Mouse (Mus musculus) brain, embryonic 14.5 days (tissue): ENCODE measurements around the gene Nlgn2. TPM values are rescaled to one million over a fixed set of nuclear protein-coding genes. Genes with fewer than 3 reads are reported as not detected.

Source experiments
- DNase-seq: peaks from one replicate; pipeline ENCODE4 v3.0.0-alpha.2; 2011; ENCODE audit warnings: low read depth
- CTCF ChIP-seq: fragments of 200-500 bp; IDR thresholded peaks from 2 replicates; pipeline ENCODE4 v1.5.1; 2012; ENCODE audit warnings: inconsistent platforms, mild to moderate bottlenecking, moderate library complexity, borderline replicate concordance; ENCODE audit not compliant: insufficient read depth, insufficient read length; ENCODE audit errors: extremely low read depth
- POLR2A ChIP-seq: fragments of 200-500 bp; IDR thresholded peaks from 2 replicates; pipeline ENCODE4 v1.6.1; 2012; ENCODE audit warnings: mild to moderate bottlenecking, inconsistent platforms, borderline replicate concordance; ENCODE audit not compliant: poor library complexity, insufficient read depth, insufficient read length, severe bottlenecking; ENCODE audit errors: extremely low read depth
- polyA plus RNA-seq: library from polyadenylated mRNA; depleted of rRNA; stranded (reverse); fragments of >200 nt; gene quantifications from 2 replicates; pipeline ENCODE4 v1.2.3, GENCODE M21; 2012

Gene Nlgn2
- polyA plus RNA-seq, 1 experiment = 183 TPM

GRCm38 (mm10) chr11:69799394-69800137 lies 38.0 kb downstream of the Nlgn2 start:
- TF ChIP-seq CTCF (no peak), POLR2A (no peak)
- peak; percentile 82 for DNase-seq

GRCm38 (mm10) chr11:69797924-69798323 lies 39.7 kb downstream of the Nlgn2 start:
- no peak for DNase-seq
- no peak for TF ChIP-seq POLR2A
- no peak for TF ChIP-seq CTCF

- TF ChIP-seq CTCF (no peak), POLR2A (no peak)
- DNase-seq = peak; percentile 17
These were observed 41.6 kb downstream of the Nlgn2 start for GRCm38 (mm10) chr11:69795983-69796435.

- TF ChIP-seq POLR2A (no peak), CTCF (no peak)
These were observed 42.2 kb downstream of the Nlgn2 start, which contains the start of gene Chrnb1 for GRCm38 (mm10) chr11:69795168-69795982. Gene Chrnb1 (minus strand): TSS chr11:69795943.

GRCm38 (mm10) chr11:69793429-69793828 lies 44.2 kb downstream of the Nlgn2 start:
- no peak for TF ChIP-seq CTCF
- no peak for TF ChIP-seq POLR2A
- no peak for DNase-seq

More at GRCm38 (mm10) chr11:69795168-69795982, 42.2 kb downstream of the Nlgn2 start, which contains the start of gene Chrnb1:
- DNase-seq = peak; percentile 97

- DNase-seq = no peak
- TF ChIP-seq POLR2A = no peak
- TF ChIP-seq CTCF = no peak
These were observed 46.2 kb downstream of the Nlgn2 start for GRCm38 (mm10) chr11:69791420-69791819.

GRCm38 (mm10) chr11:69789431-69789830 lies 48.2 kb downstream of the Nlgn2 start:
- TF ChIP-seq POLR2A (no peak), CTCF (no peak)
- DNase-seq = no peak

GRCm38 (mm10) chr11:69787306-69787705 lies 50.3 kb downstream of the Nlgn2 start:
- TF ChIP-seq POLR2A (no peak), CTCF (no peak)
- DNase-seq = no peak

GRCm38 (mm10) chr11:69784793-69785272 lies 52.8 kb downstream of the Nlgn2 start:
- TF ChIP-seq POLR2A (no peak), CTCF (no peak)
- DNase-seq = no peak

GRCm38 (mm10) chr11:69781828-69782227 lies 55.8 kb downstream of the Nlgn2 start:
- no peak for TF ChIP-seq CTCF
- no peak for TF ChIP-seq POLR2A

GRCm38 (mm10) chr11:69778985-69779384 lies 58.6 kb downstream of the Nlgn2 start:
- DNase-seq = no peak
- TF ChIP-seq CTCF = no peak
- no peak for TF ChIP-seq POLR2A

More at GRCm38 (mm10) chr11:69781828-69782227, 55.8 kb downstream of the Nlgn2 start:
- no peak for DNase-seq
